In the genomic region with DNA sequence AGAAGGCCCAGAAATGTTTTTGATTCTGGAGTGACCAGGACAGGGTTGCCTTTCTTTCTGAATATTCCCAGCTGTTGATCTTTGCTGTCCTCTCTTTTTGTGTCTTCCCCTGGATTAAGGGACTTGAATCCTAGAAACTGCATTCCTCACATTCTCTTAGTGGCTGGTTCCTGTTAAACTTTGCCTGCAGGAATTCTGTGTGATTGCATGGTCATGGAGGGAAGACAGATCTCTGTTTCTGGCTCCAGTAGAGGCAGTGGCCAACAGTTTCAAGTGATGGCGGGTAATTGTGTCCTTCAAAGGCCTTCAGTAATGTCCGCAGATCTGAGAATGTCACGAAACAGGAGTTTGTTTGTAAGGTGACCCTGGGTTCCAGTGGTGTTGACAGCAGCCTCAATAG, we compare ENCODE assay signal across 26 mouse cellular contexts.
DNase-seq lines count a peak whose midpoint lies in the region; ATAC-seq and TF ChIP-seq lines count a peak whose summit lies in the region.
"Had no signal": no experiment of that assay in that cellular context is flagged by ENCODE, and none has a peak within 500 bp of the region (broad histone marks: within the 10 kb centered on the region; RNA-seq: fewer than 3 reads in every experiment).

No protein-coding gene starts in this region.

- no peaks in the 10 kb centered on the region for H3K9me3 ChIP-seq in kidney, embryonic 15.5 days (replicated peaks)
- H3K9me3 ChIP-seq in stomach, embryonic 14.5 days (ENCODE audit: control insufficient read depth, low read depth, low read length) = no peaks in the 10 kb centered on the region
- H3K9me3 ChIP-seq in stomach, postnatal 0 days (ENCODE audit: control insufficient read depth, low read length) = no peaks in the 10 kb centered on the region
- H3K9me3 ChIP-seq: embryonic facial prominence, embryonic 13.5 days; forebrain, embryonic 15.5 days; heart, embryonic 15.5 days; liver, embryonic 12.5 days; neural tube, embryonic 15.5 days; stomach, embryonic 15.5 days had no signal

- no peak for TF ChIP-seq CTCF in stomach, postnatal 0 days (IDR thresholded peaks at IDR 0.05; ENCODE audit: low read depth)

- no peak overlapping the region for H3K4me3 ChIP-seq in kidney, embryonic 15.5 days (replicated peaks)
- H3K4me3 ChIP-seq in stomach, embryonic 14.5 days (ENCODE audit: low read depth, low read length) = no peak overlapping the region
- H3K4me3 ChIP-seq in stomach, postnatal 0 days (ENCODE audit: low read depth, low read length) = no peak overlapping the region
- H3K4me3 ChIP-seq: embryonic facial prominence, embryonic 13.5 days; forebrain, embryonic 15.5 days; heart, embryonic 15.5 days; left cerebral cortex, adult 2 months; liver, embryonic 12.5 days; neural tube, embryonic 15.5 days; stomach, embryonic 15.5 days had no signal

- ATAC-seq in kidney, embryonic 15.5 days (replicated peaks; ENCODE audit: low FRiP score) = no peak
- peak; percentile 6; the same call in 1 of the 2 replicates for ATAC-seq in stomach, embryonic 14.5 days (ENCODE audit: insufficient number of reproducible peaks, insufficient read depth, low FRiP score, low read depth)
- ATAC-seq in stomach, postnatal 0 days (ENCODE audit: low FRiP score, low TSS enrichment) = no peak
- ATAC-seq: CD4-positive, CD25-positive, alpha-beta regulatory T cell, adult 4 months; forebrain, embryonic 15.5 days; hindbrain, embryonic 16.5 days; liver, embryonic 12.5 days; midbrain, embryonic 16.5 days had no signal

- H3K27me3 ChIP-seq in kidney, embryonic 15.5 days = no peaks in the 10 kb centered on the region
- H3K27me3 ChIP-seq in stomach, embryonic 14.5 days (ENCODE audit: control insufficient read depth, insufficient read depth, low read length) = no peaks in the 10 kb centered on the region
- no peaks in the 10 kb centered on the region for H3K27me3 ChIP-seq in stomach, postnatal 0 days (ENCODE audit: control insufficient read depth, insufficient read depth, low read length)
- H3K27me3 ChIP-seq: embryonic facial prominence, embryonic 13.5 days; forebrain, embryonic 15.5 days; heart, embryonic 15.5 days; liver, embryonic 12.5 days; neural tube, embryonic 15.5 days; stomach, embryonic 15.5 days had no signal

- no peak for TF ChIP-seq EP300 in stomach, postnatal 0 days (optimal IDR thresholded peaks at IDR 0.05)

- 63% methylated on average over 3 of the region's 3 CpGs for WGBS in kidney, embryonic 15.5 days
- WGBS in stomach, embryonic 14.5 days = 46% methylated on average over 3 of the region's 3 CpGs
- 44% methylated on average over 3 of the region's 3 CpGs for WGBS in stomach, postnatal 0 days

- H3K36me3 ChIP-seq in kidney, embryonic 15.5 days = no peaks in the 10 kb centered on the region
- no peaks in the 10 kb centered on the region for H3K36me3 ChIP-seq in stomach, embryonic 14.5 days (ENCODE audit: control insufficient read depth, insufficient read depth, low read length)
- H3K36me3 ChIP-seq in stomach, postnatal 0 days (ENCODE audit: control insufficient read depth, insufficient read depth, low read length) = no peaks in the 10 kb centered on the region
- H3K36me3 ChIP-seq: embryonic facial prominence, embryonic 13.5 days; forebrain, embryonic 15.5 days; heart, embryonic 15.5 days; liver, embryonic 12.5 days; neural tube, embryonic 15.5 days; stomach, embryonic 15.5 days had no signal

- H3K9ac ChIP-seq in kidney, embryonic 15.5 days = no peak overlapping the region
- H3K9ac ChIP-seq in stomach, embryonic 14.5 days (replicated peaks; ENCODE audit: low read depth, low read length) = no peak overlapping the region
- H3K9ac ChIP-seq in stomach, postnatal 0 days (ENCODE audit: low read length) = no peak overlapping the region
- H3K9ac ChIP-seq: embryonic facial prominence, embryonic 13.5 days; forebrain, embryonic 15.5 days; heart, embryonic 15.5 days; liver, embryonic 12.5 days; neural tube, embryonic 15.5 days; stomach, embryonic 15.5 days had no signal

- peak overlapping the region; percentile 48 for H3K27ac ChIP-seq in kidney, embryonic 15.5 days
- H3K27ac ChIP-seq in stomach, embryonic 14.5 days (ENCODE audit: low read length) = no peak overlapping the region
- H3K27ac ChIP-seq in stomach, postnatal 0 days (replicated peaks) = no peak overlapping the region
- H3K27ac ChIP-seq: embryonic facial prominence, embryonic 13.5 days; forebrain, embryonic 15.5 days; heart, embryonic 15.5 days; left cerebral cortex, adult 2 months; liver, embryonic 12.5 days; neural tube, embryonic 15.5 days; stomach, embryonic 15.5 days had no signal

- H3K4me1 ChIP-seq in kidney, embryonic 15.5 days = peaks cover 8% of the 10 kb centered on the region
- H3K4me1 ChIP-seq in stomach, embryonic 14.5 days (ENCODE audit: control insufficient read depth, insufficient read depth, low read length) = peaks cover 5% of the 10 kb centered on the region; the same call in 1 of the 2 replicates
- H3K4me1 ChIP-seq in stomach, postnatal 0 days (replicated peaks; ENCODE audit: control insufficient read depth, insufficient read depth) = no peaks in the 10 kb centered on the region
- H3K4me1 ChIP-seq: liver, embryonic 12.5 days had no signal

- DNase-seq in embryo, embryonic 10 days (ENCODE audit: low spot score) = peak; percentile 51
- DNase-seq in embryo, embryonic 9.5 days (ENCODE audit: extremely low spot score) = no peak
- no peak for DNase-seq in kidney, postnatal 10 days
- DNase-seq in stomach, postnatal 0 days (ENCODE audit: low spot score) = no peak
- no peak for DNase-seq in right cerebral cortex, adult 18-20 months
- no peak for DNase-seq in cerebellum, adult 18-20 months
- DNase-seq: adrenal gland, postnatal 14 days; cerebellum, adult 11 months; cerebellum, postnatal 14 days; gastrocnemius, postnatal 14 days; kidney, adult 11 months; kidney, postnatal 25 days; lung, postnatal 14 days; right cerebral cortex, postnatal 14 days had no signal

- no peak overlapping the region for H3K4me2 ChIP-seq in kidney, embryonic 15.5 days
- H3K4me2 ChIP-seq in stomach, embryonic 14.5 days (replicated peaks; ENCODE audit: low read depth, low read length) = no peak overlapping the region
- no peak overlapping the region for H3K4me2 ChIP-seq in stomach, postnatal 0 days (replicated peaks; ENCODE audit: low read depth)
- H3K4me2 ChIP-seq: embryonic facial prominence, embryonic 13.5 days; forebrain, embryonic 15.5 days; heart, embryonic 15.5 days; liver, embryonic 12.5 days; neural tube, embryonic 15.5 days; stomach, embryonic 15.5 days had no signal
